Mouse (Mus musculus) bone marrow, adult 2 months (tissue): ENCODE measurements around the gene Cacng7.

ENCODE experiments used
- CTCF ChIP-seq: fragments of 200-500 bp; IDR thresholded peaks from 2 replicates; pipeline ENCODE4 v1.5.1; 2011; ENCODE audit warnings: low read length, control low read depth; ENCODE audit not compliant: control insufficient read depth, insufficient read depth
- POLR2A ChIP-seq: fragments of 200-500 bp; IDR thresholded peaks from 2 replicates; pipeline ENCODE4 v1.6.1; 2011; ENCODE audit warnings: low read depth, mild to moderate bottlenecking, control low read depth, low read length, borderline replicate concordance; ENCODE audit not compliant: control insufficient read depth

GRCm38 (mm10) chr7:3348326-3348725, 15.6 kb downstream of the Cacng7 start:
- TF ChIP-seq CTCF (no peak), POLR2A (no peak)
